Mouse (Mus musculus): ENCODE data around the gene Olfr740. TPM values are rescaled to one million over a fixed set of nuclear protein-coding genes. Genes with fewer than 3 reads are reported as not detected.

Gene Olfr740
- not detected in 2 replicates for polyA plus RNA-seq (2012; rRNA removed)

GRCm38 (mm10) chr14:50445245-50445644 is at the start of gene Olfr740:
Gene Olfr740, plus strand, starts transcription at chr14:50445545.
- no peak for DNase-seq (ENCODE audit: low spot score)

- DNase-seq (ENCODE audit: low spot score), result no peak
Measured at GRCm38 (mm10) chr14:50407268-50407667, 38.1 kb upstream of the Olfr740 start, which contains the start of gene Olfr738. Gene Olfr738, plus strand, starts transcription at chr14:50407568.

DNA sequence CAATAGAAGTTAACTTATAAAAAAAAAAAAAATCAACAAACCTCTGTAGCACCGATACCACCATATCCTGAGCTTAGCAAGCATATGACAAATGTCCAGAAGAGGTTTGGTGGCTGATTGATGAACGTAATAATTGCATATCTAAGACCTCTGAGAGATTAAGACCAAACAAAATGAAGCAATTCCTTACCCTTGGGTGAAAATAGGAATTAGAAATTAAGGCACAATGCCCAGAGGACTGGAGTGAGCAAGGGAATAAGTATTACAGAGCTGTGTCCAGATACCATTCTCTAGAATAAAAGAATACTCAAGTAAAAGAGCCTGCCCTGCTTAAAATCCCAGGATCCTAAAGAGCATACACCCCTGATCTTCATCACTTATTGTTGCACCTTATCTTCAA is 27.0 kb upstream of the Olfr740 start, which contains the start of gene Olfr739:
Olfr739 (plus strand) TSS at position 301 of the 400 bp plus-strand sequence.
- no peak for DNase-seq (ENCODE audit: low spot score)

DNA sequence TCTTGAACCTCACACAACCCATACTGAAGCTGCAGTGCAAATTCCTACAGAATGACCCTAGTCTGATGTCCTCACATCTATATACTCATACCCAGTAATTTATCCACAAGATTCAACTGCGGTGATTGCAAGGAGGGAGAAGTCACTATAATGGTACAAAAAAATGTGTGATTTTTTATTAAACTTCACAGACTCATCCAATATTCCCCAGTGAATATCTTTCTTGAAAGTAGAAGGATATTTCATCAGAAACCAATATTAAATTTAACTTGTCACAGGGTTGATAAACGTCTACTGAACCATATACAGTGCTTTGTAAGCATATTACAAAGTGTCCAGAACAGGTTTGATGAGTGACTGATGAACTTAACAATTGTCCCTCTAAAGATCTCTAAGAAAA is 27.1 kb downstream of the Olfr740 start, which contains the start of gene Olfr741:
Olfr741 (plus strand) TSS at position 301 of the 400 bp plus-strand sequence.
- no peak for DNase-seq (ENCODE audit: low spot score)

DNA sequence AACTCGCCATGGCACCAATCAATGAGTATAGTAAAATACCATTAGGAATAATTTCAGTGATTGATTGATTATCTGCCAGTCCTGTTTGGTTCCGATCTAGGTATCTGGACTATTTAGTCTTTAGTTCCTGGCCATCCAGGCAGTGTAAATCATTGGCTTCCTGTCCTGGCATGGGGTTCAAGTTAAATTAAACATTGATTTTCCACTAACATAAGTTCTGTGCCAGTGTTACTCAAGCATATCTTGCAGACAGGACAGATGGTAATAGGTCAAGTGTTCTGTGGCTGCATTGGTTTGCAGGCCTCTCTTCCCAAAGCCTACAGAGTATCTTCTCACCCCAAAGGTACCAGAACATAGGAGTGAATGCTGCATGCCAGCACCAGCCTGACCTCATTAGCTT is 33.1 kb downstream of the Olfr740 start:
- DNase-seq (ENCODE audit: low spot score), result no peak

DNA sequence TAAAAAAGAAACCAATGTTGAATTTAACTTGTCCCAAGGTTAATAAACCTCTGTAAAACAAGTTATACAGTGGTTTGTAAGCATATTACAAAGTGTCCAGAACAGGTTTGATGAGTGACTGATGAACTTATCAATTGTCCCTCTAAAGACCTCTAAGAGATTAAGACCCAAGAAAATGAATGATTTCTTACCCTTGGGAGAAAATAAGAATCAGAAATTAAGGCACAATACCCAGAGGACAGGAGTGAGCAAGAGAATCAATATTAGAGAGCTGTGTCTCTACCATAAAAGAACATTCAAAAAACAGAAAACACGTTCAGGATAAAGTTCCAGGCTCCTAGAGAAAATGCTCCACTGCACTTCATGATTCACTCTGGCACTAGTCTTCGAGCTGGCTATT is 58.0 kb downstream of the Olfr740 start, which contains the start of gene Olfr742:
Olfr742 (plus strand) TSS at position 301 of the 400 bp plus-strand sequence.
- no peak for DNase-seq (ENCODE audit: low spot score)

Other genes with a start within 250 kb of the Olfr740 start
- not detected in 2 replicates for gene Olfr731, start 203.7 kb upstream of the Olfr740 start, polyA plus RNA-seq (2012; rRNA removed)
- gene Olfr732, start 161.3 kb upstream of the Olfr740 start, polyA plus RNA-seq (2012; rRNA removed), result not detected in 2 replicates
- gene Olfr733, start 144.0 kb upstream of the Olfr740 start, polyA plus RNA-seq (2012; rRNA removed), result not detected in 2 replicates
- gene Olfr734, start 118.8 kb upstream of the Olfr740 start, polyA plus RNA-seq (2012; rRNA removed), result not detected in 2 replicates
- 0.07 TPM in 1 of 2 replicates, not detected in the other for gene Olfr735, start 96.7 kb upstream of the Olfr740 start, polyA plus RNA-seq (2012; rRNA removed)
- gene Tlr11, start 87.6 kb upstream of the Olfr740 start, polyA plus RNA-seq (2012; rRNA removed), result 1.1 and 1.4 TPM in 2 replicates
- gene Olfr736, start 64.4 kb upstream of the Olfr740 start, polyA plus RNA-seq (2012; rRNA removed), result not detected in 2 replicates
- not detected in 2 replicates for gene Olfr738, start 38.0 kb upstream of the Olfr740 start, polyA plus RNA-seq (2012; rRNA removed)
- gene Olfr739, start 26.9 kb upstream of the Olfr740 start, polyA plus RNA-seq (2012; rRNA removed), result not detected in 2 replicates
- gene Olfr741, start 27.2 kb downstream of the Olfr740 start, polyA plus RNA-seq (2012; rRNA removed), result not detected in 2 replicates
- not detected in 2 replicates for gene Olfr742, start 58.1 kb downstream of the Olfr740 start, polyA plus RNA-seq (2012; rRNA removed)
- not detected in 2 replicates for gene Olfr743, start 76.3 kb downstream of the Olfr740 start, polyA plus RNA-seq (2012; rRNA removed)
- not detected in 2 replicates for gene Olfr744, start 169.3 kb downstream of the Olfr740 start, polyA plus RNA-seq (2012; rRNA removed)
- not detected in 2 replicates for gene Olfr745, start 193.8 kb downstream of the Olfr740 start, polyA plus RNA-seq (2012; rRNA removed)
- not detected in 2 replicates for gene Olfr746, start 201.5 kb downstream of the Olfr740 start, polyA plus RNA-seq (2012; rRNA removed)
- not detected in 2 replicates for gene Olfr747, start 247.7 kb downstream of the Olfr740 start, polyA plus RNA-seq (2012; rRNA removed)